Comparison of ENCODE assay signal across 8 mouse cellular contexts in genomic region chr2:147876708-147877542, GRCm38 (mm10).
DNase-seq lines count a peak whose midpoint lies in the region; ATAC-seq and TF ChIP-seq lines count a peak whose summit lies in the region.

No protein-coding gene starts in this region.

- H3K9me3 ChIP-seq in lung, embryonic 15.5 days, result no peaks in the 10 kb centered on the region
- no peaks in the 10 kb centered on the region for H3K9me3 ChIP-seq in limb, embryonic 11.5 days (ENCODE audit: control insufficient read depth, low read length)

- no peaks in the 10 kb centered on the region for H3K27me3 ChIP-seq in lung, embryonic 15.5 days
- peaks cover 7% of the 10 kb centered on the region; the same call in 1 of the 2 replicates for H3K27me3 ChIP-seq in limb, embryonic 11.5 days (ENCODE audit: control insufficient read depth, insufficient read depth, low read length)

- H3K9ac ChIP-seq in lung, embryonic 15.5 days, result peak overlapping the region; percentile 19; the same call in 1 of the 2 replicates
- H3K9ac ChIP-seq in limb, embryonic 11.5 days (ENCODE audit: low read length), result no peak overlapping the region

- H3K4me1 ChIP-seq in lung, embryonic 15.5 days, result peaks cover 18% of the 10 kb centered on the region
- peaks cover 6% of the 10 kb centered on the region for H3K4me1 ChIP-seq in limb, embryonic 11.5 days (ENCODE audit: control insufficient read depth, insufficient read depth, low read length)
- peaks cover 5% of the 10 kb centered on the region for H3K4me1 ChIP-seq in olfactory bulb, adult 2 months (ENCODE audit: control insufficient read depth, insufficient read depth, low read length)

- 2% methylated on average over 19 of the region's 19 CpGs for WGBS in lung, embryonic 15.5 days
- WGBS in limb, embryonic 11.5 days, result 18% methylated on average over 19 of the region's 19 CpGs
- 11% methylated on average over 19 of the region's 19 CpGs for WGBS in olfactory bulb, adult 2 months

- peak; percentile 39; the same call in 1 of the 2 replicates for ATAC-seq in lung, embryonic 15.5 days (ENCODE audit: borderline replicate concordance, extremely low read depth, low FRiP score, low TSS enrichment)
- ATAC-seq in limb, embryonic 11.5 days (ENCODE audit: insufficient number of reproducible peaks, low FRiP score, low TSS enrichment, low read depth), result no peak

- H3K4me3 ChIP-seq in lung, embryonic 15.5 days, result peak overlapping the region; percentile 38
- H3K4me3 ChIP-seq in limb, embryonic 11.5 days (ENCODE audit: low read depth, low read length), result no peak overlapping the region
- peak overlapping the region; percentile 31; the same call in 1 of the 2 replicates for H3K4me3 ChIP-seq in olfactory bulb, adult 2 months (ENCODE audit: insufficient read depth, low read depth, low read length)

- no peaks in the 10 kb centered on the region for H3K36me3 ChIP-seq in lung, embryonic 15.5 days
- no peaks in the 10 kb centered on the region for H3K36me3 ChIP-seq in limb, embryonic 11.5 days (ENCODE audit: control insufficient read depth, insufficient read depth, low read length)

- peak overlapping the region; percentile 77 for H3K27ac ChIP-seq in lung, embryonic 15.5 days
- H3K27ac ChIP-seq in limb, embryonic 11.5 days (replicated peaks; ENCODE audit: low read depth, low read length), result no peak overlapping the region
- H3K27ac ChIP-seq in olfactory bulb, adult 2 months (ENCODE audit: insufficient read depth, low read depth, low read length), result no peak overlapping the region

- peak overlapping the region; percentile 72 for H3K4me2 ChIP-seq in lung, embryonic 15.5 days
- peak overlapping the region; percentile 27; the same call in 1 of the 2 replicates for H3K4me2 ChIP-seq in limb, embryonic 11.5 days (ENCODE audit: low read depth, severe bottlenecking)

- peak; percentile 6 for DNase-seq in adrenal gland, postnatal 10 days
- no peak for DNase-seq in adrenal gland, adult 18-20 months (ENCODE audit: low spot score in 2 of 2)
- DNase-seq in lung, adult 18-20 months, result no peak
- peak; percentile 27 for DNase-seq in limb, embryonic 11.5 days (ENCODE audit: low spot score)
- no peak for DNase-seq in ovary, adult 18-20 months (ENCODE audit: low spot score)
- DNase-seq in B cell, adult 2 months, result no peak

- TF ChIP-seq CTCF in olfactory bulb, adult 2 months (IDR thresholded peaks at IDR 0.05; ENCODE audit: insufficient read depth, low read depth, low read length), result no peak

- TF ChIP-seq POLR2A in olfactory bulb, adult 2 months (IDR thresholded peaks at IDR 0.05; ENCODE audit: insufficient read depth, low read depth, low read length), result no peak

Comparison
In these comparisons a context has a peak if more than half of its experiments do, and no peak if none do; other contexts are left out.
1. DNase-seq: peak in adrenal gland, postnatal 10 days (single experiment) and limb, embryonic 11.5 days (single experiment); none in adrenal gland, adult 18-20 months (0 of 2), lung, adult 18-20 months (0 of 2), ovary, adult 18-20 months (single experiment) and B cell, adult 2 months (0 of 2).